Mouse (Mus musculus) hindlimb bud, embryonic 11.5 days (tissue): Measurements from ENCODE around the gene Calm4.
"Not testable (repeated sequence)": the region's sequence is repeated elsewhere in the genome, so short reads cannot be mapped to it uniquely, and the experiment has no call there.

Experiments used
- DNase-seq: peaks from one replicate; pipeline ENCODE4 v3.0.0-alpha.2; 2012; ENCODE audit warnings: low read depth, low spot score; ENCODE audit errors: extremely low spot score

Calm4 gene

DNA sequence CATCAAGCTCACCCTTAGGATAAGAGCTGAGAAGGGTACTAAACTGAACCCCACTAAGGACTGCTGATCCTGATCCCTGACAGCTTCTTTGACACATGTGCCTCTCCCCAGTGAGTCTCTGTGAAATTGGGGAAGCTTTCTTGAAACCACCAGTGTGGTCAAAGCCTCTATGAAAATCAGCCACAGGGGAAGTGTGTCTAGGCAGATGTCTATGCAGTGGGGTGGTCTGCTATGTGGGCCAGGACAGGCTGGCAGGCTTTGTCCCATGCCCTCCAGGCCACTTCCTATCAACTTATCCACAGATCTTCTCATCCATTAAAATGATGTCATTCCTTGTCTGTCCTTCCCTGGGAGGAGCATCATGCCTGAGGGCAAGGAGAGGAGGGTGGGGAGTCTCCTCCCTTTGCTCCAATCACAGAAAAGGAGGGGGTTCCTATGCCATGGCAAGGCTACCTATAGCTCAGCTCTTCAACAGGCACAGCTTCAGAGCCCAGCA, at the start of gene Calm4:
Gene Calm4 (plus strand): TSS at position 446 of the 496 bp plus-strand sequence.
- not testable (repeated sequence) for DNase-seq

DNA sequence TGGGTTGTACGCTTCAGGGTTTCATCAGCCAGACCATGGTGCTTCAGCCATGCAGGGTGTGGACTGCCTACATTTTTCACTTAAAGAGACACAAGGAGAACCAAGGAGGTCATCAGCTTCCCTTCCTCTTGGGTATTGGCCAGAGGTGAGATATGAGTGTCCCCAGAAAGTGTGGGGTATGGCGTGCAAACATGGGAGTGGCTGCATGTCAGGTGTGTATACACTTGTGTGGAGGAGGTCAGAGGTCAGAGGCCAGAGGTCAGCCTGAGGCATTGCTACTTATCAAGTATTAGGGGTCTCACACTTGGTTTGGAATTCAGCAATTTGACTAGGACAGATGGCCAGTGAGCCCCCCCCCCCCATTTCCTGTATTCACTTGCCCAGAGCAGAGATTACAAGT, 49.0 kb upstream of the Calm4 start:
- no peak for DNase-seq

DNA sequence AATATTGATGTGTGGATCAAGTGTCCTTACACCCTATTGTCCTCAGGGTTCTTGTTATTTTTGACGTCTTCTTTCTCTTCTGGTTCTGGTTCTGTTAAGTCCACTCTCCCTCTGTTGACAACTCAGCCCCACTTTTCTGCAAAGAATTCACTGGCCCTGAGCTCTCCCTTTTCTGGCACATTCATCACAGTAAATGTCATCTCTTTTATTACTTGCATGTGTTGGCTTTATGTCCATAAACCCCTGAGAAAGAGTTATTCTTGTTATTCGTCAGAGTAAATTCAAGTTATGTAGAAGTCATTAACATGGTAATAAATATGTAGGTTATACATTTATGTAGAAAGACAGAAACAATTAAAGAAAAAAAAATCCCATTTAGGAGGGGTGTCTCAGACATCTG, 48.0 kb upstream of the Calm4 start:
- peak; percentile 20 for DNase-seq

DNA sequence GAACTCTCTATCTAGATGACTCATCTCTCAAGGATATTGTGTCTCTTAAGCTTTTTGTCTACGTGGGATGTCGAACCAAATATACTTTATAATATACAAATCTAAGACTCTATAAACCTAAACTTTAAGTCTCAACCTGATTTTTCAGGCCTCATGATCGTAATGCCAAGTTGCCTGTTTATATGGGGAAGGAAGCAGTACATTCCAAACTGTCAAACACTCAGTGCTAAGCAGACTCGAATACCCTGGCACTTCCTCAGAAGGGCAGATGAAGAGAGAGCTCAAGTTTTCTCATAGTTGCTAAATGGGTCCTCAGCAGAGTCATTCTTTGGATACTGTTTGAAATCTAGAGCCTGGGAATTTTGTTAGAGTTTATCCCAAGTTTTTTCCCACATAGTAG, 40.9 kb upstream of the Calm4 start:
- no peak for DNase-seq

DNA sequence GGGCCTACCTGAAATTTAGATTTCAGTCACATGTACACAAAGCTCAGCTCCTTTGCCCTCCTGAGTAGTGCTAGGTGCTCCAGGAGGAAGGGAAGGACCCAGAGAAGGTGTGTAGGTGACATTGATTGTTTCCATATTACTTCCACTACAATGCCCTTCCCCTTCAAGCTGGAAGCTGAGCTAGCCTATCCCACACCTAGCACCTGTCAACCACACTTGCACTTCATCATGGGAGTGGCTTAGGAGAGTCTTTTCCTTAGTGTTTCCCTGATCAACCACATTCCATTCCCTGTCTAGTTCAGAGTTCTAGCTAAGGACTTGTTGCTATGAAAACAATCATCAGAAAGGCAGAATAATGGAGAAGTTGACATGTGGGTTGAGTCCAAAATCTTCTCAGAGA, 38.8 kb upstream of the Calm4 start:
- no peak for DNase-seq

DNA sequence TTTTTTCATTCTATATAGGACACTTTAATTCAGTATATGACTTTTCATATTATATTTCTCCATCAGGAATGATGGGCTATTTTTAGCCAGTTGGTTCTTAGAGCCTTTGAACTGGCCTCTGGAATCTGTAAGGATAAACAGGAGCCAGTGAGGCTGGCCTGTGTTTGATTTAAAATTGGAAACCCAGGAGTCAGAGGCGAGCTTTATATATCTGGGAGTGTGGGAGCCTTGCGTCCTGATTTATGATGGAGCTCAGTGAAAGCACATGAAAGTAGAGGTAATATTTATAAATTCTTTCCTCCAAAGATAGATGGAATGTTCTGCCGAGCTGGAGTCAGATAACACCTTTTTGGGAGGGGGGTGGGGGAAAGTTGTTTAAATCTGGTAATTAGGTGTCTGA, 38.2 kb upstream of the Calm4 start:
- DNase-seq = no peak

DNA sequence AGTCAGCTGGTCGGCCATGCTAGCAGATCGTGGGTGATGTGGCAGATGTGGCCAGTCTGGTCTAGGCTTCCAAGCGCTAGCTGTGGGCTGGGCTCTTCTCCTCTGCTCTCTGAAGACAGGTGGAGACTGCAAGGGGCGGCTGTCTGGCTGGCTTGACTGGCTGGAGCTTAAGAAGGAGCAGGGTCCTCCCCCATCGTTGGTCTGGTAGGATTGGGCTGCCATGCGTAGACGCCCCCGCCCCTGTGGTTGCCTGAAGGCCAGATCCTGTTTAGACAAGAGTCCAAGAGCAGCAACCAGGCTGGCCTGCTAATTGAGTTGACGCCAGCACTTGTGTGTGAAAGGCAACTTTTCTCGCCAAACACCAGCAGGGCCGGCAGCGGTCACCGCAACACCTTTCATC, 33.4 kb upstream of the Calm4 start, which contains the start of gene Calml3:
Gene Calml3 (minus strand): TSS at position 131 of the 400 bp plus-strand sequence.
- DNase-seq = no peak

DNA sequence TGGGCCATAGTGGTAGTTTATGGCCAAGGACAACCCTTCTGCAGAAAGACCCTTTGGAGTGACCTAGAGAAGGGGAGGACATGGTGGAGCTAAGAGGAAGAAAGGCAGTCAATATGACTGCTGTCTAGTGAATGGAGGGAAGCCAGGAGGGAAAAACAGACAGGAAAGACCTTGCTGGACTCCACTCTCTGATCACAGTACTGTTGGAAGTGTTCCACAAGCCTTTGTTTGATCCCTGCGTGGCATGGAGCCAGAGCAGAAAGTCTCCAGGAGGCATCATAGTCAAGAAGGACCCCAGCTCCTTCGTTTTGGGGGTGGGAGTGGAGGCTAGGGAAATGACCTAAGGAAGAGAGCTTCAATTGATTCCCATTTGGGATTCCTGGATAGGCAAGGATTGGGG, 32.4 kb upstream of the Calm4 start:
- no peak for DNase-seq

DNA sequence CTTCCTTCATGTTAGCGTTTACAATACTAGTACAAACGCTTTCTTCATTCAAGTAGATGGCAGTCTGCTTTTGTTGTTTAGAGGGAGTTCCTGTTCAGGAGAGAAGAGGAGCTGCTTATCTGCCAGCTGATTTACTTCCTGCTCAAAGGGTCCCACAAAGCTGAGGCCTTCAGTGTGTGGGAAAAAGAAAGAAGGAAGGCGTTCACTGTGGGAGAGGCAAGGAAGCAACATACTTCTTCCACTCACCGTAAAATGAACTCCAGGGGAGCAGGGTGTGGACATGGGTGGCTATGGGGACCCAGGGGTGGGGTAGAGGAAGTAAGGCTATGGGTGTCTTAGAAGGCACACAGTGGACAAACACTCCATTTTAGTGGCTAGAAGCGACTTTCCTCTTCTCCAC, 31.9 kb upstream of the Calm4 start:
- no peak for DNase-seq

DNA sequence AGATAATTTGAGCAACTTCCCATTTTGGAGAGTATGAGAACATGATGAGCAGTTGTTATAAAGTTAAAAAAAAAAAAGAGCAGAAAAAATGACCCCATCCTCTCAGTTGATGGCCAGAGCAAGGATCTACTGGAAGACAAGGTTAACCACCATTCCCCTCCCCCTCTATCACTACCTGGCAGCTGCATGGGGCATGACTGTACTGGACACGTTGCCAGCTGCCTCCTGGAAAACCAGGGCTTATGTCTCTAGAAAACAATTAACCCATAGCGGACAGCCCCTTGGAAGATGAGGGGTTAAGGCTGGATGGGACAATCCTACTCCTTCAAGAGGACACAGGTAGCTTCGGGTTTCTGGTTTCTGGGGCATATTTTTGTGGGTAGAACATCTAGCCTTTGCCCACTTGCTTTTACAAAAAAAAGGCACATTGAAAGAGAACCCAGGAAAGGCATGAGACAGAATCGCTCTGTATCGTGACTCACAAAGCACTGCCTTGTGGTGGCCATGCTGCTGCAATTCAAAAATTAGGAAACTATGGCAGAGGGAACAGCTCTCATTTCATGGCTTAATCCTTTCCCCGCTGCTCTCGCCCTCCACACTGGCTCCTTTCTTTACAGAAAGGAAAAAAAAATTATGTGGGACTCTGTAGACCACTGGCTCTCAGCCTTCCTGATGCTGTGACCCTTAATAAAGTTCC, 30.3 kb upstream of the Calm4 start:
- DNase-seq = no peak

DNA sequence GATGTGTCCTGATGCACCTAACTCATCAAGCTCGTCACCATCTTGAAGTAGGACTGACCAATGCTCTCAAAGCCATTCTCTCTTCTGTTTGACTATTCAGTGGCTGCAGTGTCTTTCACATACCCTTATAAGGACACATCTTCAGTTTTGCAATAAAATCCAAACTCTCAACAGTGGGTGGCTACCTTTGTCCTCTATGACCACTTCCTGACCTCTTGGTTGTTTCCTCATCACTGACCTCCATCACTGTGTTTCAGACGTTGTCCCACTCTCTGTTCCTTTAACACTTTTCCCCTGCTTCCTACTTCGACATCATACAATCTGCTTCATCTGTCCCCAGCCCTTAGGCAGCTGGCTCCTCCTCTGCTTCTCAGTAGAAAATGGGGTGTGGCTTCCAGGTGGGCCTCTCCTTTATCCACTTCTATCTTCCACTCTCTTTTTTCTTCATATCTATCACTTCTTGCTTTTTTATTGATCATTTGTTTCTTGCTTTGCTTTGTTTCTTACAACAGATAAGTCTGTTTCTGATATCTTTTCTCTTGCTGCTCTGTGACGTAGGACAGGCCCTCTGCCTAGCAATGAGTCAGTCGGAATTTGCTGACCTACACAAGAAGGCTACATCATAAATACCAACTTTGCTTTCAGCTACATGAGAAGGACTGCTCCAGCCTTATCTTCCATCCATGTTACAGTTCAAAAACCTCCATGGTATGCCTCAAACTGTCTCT, 19.4 kb upstream of the Calm4 start:
- no peak for DNase-seq

DNA sequence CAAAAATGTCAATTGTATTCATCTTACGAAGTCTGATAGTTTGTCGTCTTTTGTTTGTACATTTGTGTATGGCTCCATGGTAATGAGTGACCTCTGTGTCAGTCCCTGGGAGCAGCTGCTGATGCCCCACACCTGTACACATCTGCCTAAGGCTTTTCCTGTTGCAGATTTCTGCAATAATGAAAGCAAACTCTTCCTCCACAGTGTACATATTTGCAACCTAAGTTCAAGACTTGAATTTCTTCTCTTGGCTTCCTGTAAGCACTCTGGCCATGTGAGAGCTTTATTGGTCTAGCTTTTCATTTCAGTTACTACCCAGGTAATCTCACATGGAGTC, 18.8 kb upstream of the Calm4 start:
- no peak for DNase-seq

DNA sequence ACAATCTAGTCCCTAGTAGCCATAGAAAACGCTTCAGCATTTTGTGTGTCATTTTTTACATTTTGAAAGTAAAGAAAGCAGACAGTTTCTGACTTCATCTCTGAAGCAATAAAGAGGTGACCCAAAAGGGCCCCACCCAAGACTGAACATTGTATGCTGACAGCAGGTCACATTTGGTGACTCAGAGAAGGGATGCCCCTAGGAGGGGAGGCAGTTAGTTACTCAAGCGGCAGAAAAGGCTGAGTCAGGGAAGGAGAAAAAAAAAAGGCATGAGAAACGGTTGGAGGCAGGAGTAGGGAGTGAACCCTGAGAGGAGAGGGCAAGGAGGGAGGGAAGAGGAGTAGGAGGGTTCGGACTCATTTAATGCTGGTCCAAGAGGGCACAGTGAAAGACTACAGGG, 15.5 kb upstream of the Calm4 start:
- DNase-seq = no peak

DNA sequence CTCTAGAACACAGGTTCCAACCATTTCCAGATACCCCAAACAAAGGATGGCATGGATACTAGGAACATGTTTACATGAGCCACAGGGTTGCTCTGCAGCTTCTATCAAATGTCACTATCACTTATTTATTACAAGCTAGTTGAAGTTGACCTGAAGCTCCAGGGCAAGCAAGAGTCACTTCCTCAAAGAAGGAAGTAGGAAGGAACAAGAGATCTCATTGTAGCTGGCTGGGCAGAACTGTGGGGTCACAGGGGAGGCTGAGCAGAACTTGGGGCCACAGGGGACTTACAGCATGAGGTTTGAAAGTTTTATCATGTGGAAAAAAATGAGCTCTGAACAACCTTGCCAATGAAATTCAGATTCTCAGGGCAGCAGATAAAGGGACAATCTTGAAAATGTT, 11.8 kb upstream of the Calm4 start:
- DNase-seq = no peak

DNA sequence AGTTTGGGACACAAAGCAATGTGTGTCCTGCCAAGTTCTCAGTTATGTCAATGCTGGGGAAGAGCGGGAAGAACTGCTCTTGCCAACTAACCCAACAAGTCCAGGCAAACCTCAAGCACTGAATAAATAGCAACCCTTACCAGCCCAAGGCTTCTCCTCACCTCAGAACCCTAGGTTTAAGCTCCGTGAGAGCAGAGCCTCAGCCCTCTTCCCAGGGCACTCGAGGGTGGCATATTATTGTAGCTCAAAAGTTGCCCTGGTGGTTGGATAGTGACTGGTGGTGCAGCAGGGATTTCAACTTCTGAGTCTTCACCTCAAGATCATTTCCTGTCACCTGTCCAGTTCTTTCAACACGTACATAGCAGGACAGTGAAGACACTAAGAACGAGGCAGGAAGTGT, 6.0 kb upstream of the Calm4 start:
- no peak for DNase-seq

DNA sequence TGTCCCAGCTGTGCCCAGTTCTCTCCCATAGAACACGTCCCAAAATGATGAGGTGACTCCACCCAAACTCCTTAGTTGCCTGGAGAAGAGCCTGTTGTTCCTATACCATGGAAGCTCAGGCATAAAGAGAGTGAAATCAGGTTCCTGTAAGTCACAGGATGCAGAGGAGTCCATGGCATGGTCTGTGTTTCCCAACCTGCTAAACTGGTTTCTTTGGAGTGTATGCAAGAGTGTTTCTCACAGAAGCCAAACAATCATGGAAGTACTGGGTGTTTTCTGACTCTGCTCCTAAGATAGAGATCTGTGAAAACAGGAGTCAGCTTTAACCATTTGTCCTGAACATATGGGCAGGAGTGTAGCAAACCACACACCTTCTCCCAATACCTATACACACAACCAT, 5.6 kb upstream of the Calm4 start:
- DNase-seq = no peak

DNA sequence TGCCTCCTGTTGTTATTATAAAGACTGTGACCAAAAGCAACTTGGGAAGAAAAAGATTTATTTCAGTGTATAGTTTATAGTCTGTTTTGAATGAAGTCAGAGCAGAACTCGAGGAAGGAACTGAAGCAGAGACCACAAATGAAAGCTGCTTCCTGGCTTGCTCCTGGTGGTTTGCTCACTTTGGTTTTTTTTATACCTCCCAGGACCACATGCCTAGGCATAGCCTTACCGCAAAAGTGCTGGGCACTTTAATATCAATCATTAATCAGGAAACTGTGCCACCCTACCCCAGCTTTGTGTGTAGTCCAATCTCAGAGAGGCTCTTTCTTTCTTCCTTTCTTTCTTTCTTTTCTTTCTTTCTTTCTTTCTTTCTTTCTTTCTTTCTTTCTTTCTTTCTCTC, 5.1 kb upstream of the Calm4 start:
- no peak for DNase-seq

DNA sequence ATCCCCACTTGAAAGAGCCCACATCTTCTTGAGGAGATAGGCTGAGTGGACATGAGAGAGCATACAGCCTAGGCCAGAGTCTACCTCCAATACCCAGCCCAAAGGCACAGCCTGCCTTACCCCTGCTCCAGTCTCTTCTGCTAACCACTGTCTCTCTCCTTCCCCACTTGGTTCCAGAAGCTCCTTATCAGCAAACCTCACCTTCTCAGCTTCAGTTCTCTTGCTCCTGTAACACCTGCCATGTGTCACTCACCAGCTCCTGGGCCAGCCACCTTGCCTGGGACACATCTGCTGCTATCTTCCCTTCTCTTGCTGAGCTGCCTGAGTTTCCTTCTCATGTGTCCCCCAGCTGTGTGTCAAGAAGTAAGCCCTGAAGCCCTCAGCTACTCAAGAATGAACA, 3.9 kb upstream of the Calm4 start:
- not testable (repeated sequence) for DNase-seq

DNA sequence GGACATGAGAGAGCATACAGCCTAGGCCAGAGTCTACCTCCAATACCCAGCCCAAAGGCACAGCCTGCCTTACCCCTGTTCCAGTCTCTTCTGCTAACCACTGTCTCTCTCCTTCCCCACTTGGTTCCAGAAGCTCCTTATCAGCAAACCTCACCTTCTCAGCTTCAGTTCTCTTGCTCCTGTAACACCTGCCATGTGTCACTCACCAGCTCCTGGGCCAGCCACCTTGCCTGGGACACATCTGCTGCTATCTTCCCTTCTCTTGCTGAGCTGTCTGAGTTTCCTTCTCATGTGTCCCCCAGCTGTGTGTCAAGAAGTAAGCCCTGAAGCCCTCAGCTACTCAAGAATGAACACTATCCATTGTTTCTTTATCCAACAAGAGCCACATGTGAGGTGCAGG, 3.1 kb downstream of the Calm4 start:
- not testable (repeated sequence) for DNase-seq

DNA sequence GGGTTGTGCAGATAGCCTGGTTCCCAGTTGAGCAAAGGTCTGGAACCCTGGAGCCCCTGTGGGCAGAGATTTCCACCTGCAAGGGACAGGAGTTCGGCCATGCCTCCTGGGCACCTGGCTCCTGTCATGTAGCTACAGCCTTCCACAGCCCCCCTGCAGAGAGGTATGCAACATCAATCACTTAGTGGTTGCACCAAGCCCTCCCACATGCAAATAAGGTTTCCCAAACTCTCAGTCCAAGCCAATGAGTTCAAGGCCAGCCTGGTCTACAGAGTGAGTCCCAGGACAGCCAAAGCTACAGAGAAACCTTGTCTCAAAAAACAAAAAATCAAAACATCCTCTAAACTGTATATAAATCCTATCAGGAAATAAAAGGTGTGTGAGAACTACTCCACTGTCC, 12.8 kb downstream of the Calm4 start:
- DNase-seq = no peak

DNA sequence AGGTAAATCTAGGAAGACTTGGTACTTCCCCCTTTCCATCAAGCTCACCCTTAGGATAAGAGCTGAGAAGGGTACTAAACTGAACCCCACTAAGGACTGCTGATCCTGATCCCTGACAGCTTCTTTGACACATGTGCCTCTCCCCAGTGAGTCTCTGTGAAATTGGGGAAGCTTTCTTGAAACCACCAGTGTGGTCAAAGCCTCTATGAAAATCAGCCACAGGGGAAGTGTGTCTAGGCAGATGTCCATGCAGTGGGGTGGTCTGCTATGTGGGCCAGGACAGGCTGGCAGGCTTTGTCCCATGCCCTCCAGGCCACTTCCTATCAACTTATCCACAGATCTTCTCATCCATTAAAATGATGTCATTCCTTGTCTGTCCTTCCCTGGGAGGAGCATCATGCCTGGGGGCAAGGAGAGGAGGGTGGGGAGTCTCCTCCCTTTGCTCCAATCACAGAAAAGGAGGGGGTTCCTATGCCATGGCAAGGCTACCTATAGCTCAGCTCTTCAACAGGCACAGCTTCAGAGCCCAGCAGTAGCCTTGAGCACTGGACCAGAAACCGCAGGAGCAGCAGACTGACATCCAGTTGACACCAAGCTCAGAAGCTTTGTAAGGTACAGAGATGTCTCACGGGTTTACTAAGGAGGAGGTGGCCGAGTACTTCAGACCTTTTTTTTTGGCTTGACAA, 16.2 kb downstream of the Calm4 start, which contains the start of gene Calm5:
Gene Calm5 (plus strand): TSS at position 526 of the 686 bp plus-strand sequence.
- not testable (repeated sequence) for DNase-seq

DNA sequence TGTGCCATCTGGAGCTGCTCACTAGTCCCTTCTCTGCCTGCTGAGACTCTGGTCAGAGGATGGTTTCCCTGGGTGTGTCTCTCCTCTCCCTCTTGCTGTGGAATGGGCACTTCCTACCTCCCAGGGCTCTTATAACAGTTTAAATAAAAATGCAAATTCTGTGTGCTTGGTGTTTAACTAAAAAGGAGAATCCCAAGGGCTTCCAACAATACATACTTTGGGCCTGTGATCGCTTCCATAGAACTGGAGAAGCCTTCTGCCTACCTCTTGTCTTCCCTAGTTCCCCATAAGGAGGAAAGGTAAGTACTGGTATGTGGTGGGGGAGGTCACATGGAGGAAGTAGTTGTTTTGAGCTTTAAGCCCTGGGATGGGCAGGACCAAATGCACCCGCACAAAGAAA, 17.3 kb downstream of the Calm4 start:
- no peak for DNase-seq
